Mouse (Mus musculus) embryonic facial prominence, embryonic 12.5 days (tissue): ENCODE results near the gene Olfr284. TPM values are rescaled to one million over a fixed set of nuclear protein-coding genes. Genes with fewer than 3 reads are reported as not detected.

ENCODE experiments used
- ATAC-seq: fragments of 200-750 bp; cut with Nextera tagmentation; 2 replicates; pipeline ENCODE4 v1.8.0; 2017; ENCODE audit not compliant: insufficient number of reproducible peaks, insufficient read depth, low FRiP score, low TSS enrichment
- H3K27ac ChIP-seq: fragments of 300-500 bp; sonication (generic); 2 replicates; pipeline ENCODE4 v1.5.1; 2016; ENCODE audit warnings: mild to moderate bottlenecking
- H3K27me3 ChIP-seq: fragments of 300-500 bp; sonication (generic); 2 replicates; pipeline ENCODE4 v1.6.1; 2016; ENCODE audit warnings: mild to moderate bottlenecking, moderate library complexity
- H3K36me3 ChIP-seq: fragments of 300-500 bp; sonication (generic); 2 replicates; pipeline ENCODE4 v1.6.1; 2016; ENCODE audit warnings: mild to moderate bottlenecking
- H3K4me1 ChIP-seq: fragments of 300-500 bp; sonication (generic); 2 replicates; pipeline ENCODE4 v1.6.1; 2016
- H3K4me2 ChIP-seq: fragments of 300-500 bp; sonication (generic); replicated peaks from 2 replicates; pipeline ENCODE4 v1.6.1; 2016; ENCODE audit warnings: mild to moderate bottlenecking, moderate library complexity
- H3K4me3 ChIP-seq: fragments of 300-500 bp; sonication (generic); 2 replicates; pipeline ENCODE4 v1.5.1; 2016; ENCODE audit warnings: mild to moderate bottlenecking
- H3K9ac ChIP-seq: fragments of 300-500 bp; sonication (generic); 2 replicates; pipeline ENCODE4 v1.6.1; 2016; ENCODE audit warnings: mild to moderate bottlenecking, moderate library complexity
- H3K9me3 ChIP-seq: fragments of 300-500 bp; sonication (generic); 2 replicates; pipeline ENCODE4 v1.6.1; 2016; ENCODE audit warnings: mild to moderate bottlenecking, moderate library complexity
- WGBS: fragments of 180-500 bp; shearing (Covaris S2); methylation state at CpG from one replicate; pipeline ENCODE4 v1.1.7; 2016; 5-methylcytosine and 5-hydroxymethylcytosine counted together
- polyA plus RNA-seq: library from polyadenylated mRNA; unstranded; fragments of >200 nt; fragmentation: Nextera tagmentation; extraction: Ambion mirVana; gene quantifications from 2 replicates; pipeline ENCODE4 v1.2.1, GENCODE M21; 2016

Gene Olfr284
- not detected in 2 replicates for polyA plus RNA-seq

DNA sequence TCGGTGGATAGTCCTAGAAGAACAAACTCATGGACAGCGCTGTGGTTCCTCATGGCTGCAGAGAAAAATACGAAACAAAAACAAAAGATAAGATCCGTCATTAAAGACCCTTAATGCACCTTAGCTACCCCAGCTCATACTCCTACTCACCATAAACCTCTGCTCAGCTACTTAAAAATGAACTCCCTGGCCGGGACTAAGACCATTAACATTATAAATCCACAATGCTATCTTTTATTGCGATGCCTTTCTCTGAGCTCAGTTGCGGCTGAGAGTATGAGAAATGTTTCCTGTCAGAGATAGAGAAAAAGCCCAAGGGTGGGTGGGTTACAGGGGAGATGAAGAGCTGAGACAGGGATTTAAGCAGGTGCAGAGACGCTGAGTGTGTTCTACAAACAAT is at the start of gene Olfr284:
Gene Olfr284, minus strand, starts transcription at position 101 of the 400 bp plus-strand sequence.
- Histone ChIP-seq H3K27ac (no peak within 1 kb of the TSS), H3K9ac (no peak within 1 kb of the TSS), H3K4me1 (no peaks in the 10 kb centered on the region), H3K4me2 (no peak within 1 kb of the TSS), H3K4me3 (no peak within 1 kb of the TSS), H3K36me3 (no peaks in the 10 kb centered on the region), H3K27me3 (no peaks in the 10 kb centered on the region), H3K9me3 (no peaks in the 10 kb centered on the region)
- 87% methylated on average over 8 of the region's 8 CpGs for WGBS
- ATAC-seq, result no peak

DNA sequence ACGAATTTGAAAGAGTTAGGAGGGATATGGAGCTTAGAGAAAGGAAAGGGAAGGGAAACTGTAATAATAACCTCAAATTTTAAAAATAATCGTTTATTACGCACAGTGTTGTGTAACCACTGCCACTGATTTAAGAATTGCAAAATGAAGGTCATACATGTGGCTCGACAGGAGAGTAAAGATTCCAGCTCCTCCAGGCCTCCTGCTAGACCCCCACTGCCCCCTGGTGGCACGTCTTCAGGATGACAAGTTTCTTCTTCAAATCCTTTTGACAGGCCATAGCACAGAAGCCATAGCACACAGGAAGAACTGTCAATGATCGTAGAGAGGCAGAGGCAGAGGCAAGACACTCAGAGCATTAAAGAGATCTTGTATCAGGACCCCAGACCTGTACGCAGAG is 49.0 kb upstream of the Olfr284 start:
- Histone ChIP-seq H3K9me3 (no peaks in the 10 kb centered on the region), H3K4me1 (no peaks in the 10 kb centered on the region), H3K4me3 (no peak overlapping the region), H3K27me3 (no peaks in the 10 kb centered on the region; the same call in 1 of the 2 replicates), H3K9ac (no peak overlapping the region), H3K4me2 (no peak overlapping the region), H3K27ac (no peak overlapping the region), H3K36me3 (no peaks in the 10 kb centered on the region)
- no peak for ATAC-seq
- 37% methylated on average over 7 of the region's 7 CpGs for WGBS

DNA sequence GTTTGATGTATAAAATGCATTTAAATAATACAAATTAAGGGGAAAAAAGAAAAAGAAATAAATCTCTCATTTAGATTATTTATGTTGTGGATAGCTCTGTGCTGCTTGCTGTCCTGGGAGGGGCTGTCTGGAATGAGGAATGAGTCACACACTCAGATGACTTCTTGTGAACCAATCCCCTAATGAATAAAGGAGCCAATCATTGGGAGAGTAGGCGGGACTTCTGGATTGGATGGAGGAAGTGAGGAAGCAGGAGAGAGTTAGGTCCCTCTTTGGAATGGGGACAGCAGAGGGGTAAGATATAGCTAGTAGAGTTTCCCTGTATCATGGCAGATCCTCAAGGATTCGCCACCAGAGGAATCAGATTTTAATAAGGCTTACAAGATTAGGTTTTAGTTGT is 46.8 kb upstream of the Olfr284 start:
- WGBS, result 74% methylated on average over 2 of the region's 2 CpGs
- Histone ChIP-seq H3K9ac (no peak overlapping the region), H3K4me3 (no peak overlapping the region), H3K4me1 (no peaks in the 10 kb centered on the region), H3K27me3 (no peaks in the 10 kb centered on the region; the same call in 1 of the 2 replicates), H3K36me3 (no peaks in the 10 kb centered on the region), H3K4me2 (no peak overlapping the region), H3K27ac (no peak overlapping the region), H3K9me3 (no peaks in the 10 kb centered on the region)
- no peak for ATAC-seq

- Histone ChIP-seq H3K27me3 (no peaks in the 10 kb centered on the region), H3K4me2 (no peak within 1 kb of the TSS), H3K36me3 (no peaks in the 10 kb centered on the region), H3K9me3 (no peaks in the 10 kb centered on the region), H3K4me3 (no peak within 1 kb of the TSS), H3K9ac (no peak within 1 kb of the TSS), H3K27ac (no peak within 1 kb of the TSS), H3K4me1 (no peaks in the 10 kb centered on the region)
- 84% methylated on average over 6 of the region's 6 CpGs for WGBS
- no peak for ATAC-seq
Measured at GRCm38 (mm10) chr15:98380846-98381245, 40.1 kb upstream of the Olfr284 start, which contains the start of gene Olfr283. Gene Olfr283 (minus strand): TSS chr15:98380946.

DNA sequence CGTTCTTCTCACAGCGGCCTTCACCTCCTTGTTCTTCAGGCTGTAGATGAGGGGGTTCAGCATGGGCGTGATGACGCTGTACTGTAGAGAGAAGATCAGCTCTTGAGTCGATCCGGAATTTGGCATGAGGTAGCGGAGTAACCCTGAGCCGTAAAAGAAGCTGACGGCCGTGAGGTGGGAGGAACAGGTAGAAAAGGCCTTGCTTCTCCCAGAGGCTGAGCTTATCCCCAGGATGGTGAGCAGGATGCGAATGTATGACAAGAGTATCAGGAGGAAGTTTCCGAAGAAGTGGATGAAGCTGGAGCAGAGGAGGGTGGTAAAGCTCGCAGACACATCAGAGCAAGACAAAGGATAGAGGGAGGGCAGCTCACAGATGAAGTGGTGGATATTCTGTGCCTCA is 37.4 kb upstream of the Olfr284 start:
- Histone ChIP-seq H3K9ac (no peak overlapping the region), H3K36me3 (no peaks in the 10 kb centered on the region), H3K4me1 (no peaks in the 10 kb centered on the region), H3K27ac (no peak overlapping the region), H3K4me2 (no peak overlapping the region), H3K4me3 (no peak overlapping the region), H3K9me3 (no peaks in the 10 kb centered on the region), H3K27me3 (no peaks in the 10 kb centered on the region)
- no peak for ATAC-seq
- WGBS, result 91% methylated on average over 13 of the region's 13 CpGs

DNA sequence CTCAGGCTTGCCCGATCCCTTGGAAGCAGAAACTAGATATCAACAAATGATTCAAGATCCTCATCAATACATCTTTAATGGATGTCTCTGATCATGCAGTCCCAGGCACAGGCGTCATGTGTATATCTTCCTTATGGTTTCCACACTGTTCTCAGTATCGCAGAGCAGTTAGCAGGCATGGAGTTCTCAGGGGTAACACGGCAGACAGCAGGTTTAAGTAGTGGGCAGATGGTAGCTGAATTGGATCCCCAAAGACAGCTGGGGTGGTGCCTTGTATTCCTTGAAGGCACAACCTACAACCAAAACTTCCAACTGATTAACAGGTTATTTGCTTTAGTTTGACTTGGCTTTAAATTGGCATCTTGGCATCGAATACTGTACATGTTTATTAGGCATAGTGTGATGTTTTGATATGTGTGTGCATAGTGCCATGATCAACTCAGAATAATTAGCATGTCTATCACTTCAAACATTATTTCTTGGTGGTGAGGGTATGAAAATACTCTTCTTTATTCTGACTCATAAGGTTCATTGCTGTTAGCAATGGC is 23.5 kb downstream of the Olfr284 start, which contains the start of gene Olfr285:
Gene Olfr285, minus strand, starts transcription at position 177 of the 548 bp plus-strand sequence.
- Histone ChIP-seq H3K9me3 (no peaks in the 10 kb centered on the region), H3K4me1 (no peaks in the 10 kb centered on the region), H3K36me3 (no peaks in the 10 kb centered on the region), H3K9ac (no peak within 1 kb of the TSS), H3K4me3 (no peak within 1 kb of the TSS), H3K4me2 (no peak within 1 kb of the TSS), H3K27me3 (no peaks in the 10 kb centered on the region), H3K27ac (no peak within 1 kb of the TSS)
- no peak for ATAC-seq
- WGBS, result 89% methylated on average over 5 of the region's 5 CpGs

DNA sequence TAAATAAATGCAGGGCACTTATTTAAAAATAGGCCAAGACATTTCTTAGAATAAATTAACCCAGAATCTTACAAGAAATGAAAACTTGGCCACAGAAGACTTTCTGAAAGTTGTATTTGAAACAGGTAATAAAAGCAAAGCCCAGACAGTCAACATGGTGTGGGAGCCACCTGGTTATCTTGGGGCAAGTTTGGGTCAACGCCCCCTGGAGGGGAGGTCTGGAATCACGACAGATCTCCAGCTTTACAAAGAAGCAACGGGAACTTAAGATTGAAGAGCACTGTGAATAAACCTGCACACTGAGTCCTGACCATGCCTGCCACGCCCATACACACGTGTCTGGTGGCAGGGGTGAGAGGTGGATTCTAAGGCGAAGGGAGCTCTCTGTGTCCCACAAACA is 25.1 kb downstream of the Olfr284 start:
- Histone ChIP-seq H3K9me3 (no peaks in the 10 kb centered on the region), H3K9ac (no peak overlapping the region), H3K27me3 (no peaks in the 10 kb centered on the region), H3K36me3 (no peaks in the 10 kb centered on the region), H3K4me1 (no peaks in the 10 kb centered on the region), H3K4me2 (no peak overlapping the region), H3K4me3 (no peak overlapping the region), H3K27ac (no peak overlapping the region)
- no peak for ATAC-seq
- 45% methylated on average over 6 of the region's 6 CpGs for WGBS

GRCm38 (mm10) chr15:98295628-98296551 is 44.9 kb downstream of the Olfr284 start, which contains the start of gene Zfp641:
Gene Zfp641 (minus strand): TSS chr15:98296161.
- Histone ChIP-seq H3K9me3 (no peaks in the 10 kb centered on the region), H3K36me3 (no peaks in the 10 kb centered on the region), H3K4me2 (peak within 1 kb of the TSS; percentile 99), H3K27me3 (peaks cover 5% of the 10 kb centered on the region; the same call in 1 of the 2 replicates), H3K4me3 (peak within 1 kb of the TSS; percentile 66), H3K9ac (peak within 1 kb of the TSS; percentile 71), H3K27ac (no peak within 1 kb of the TSS), H3K4me1 (no peaks in the 10 kb centered on the region)
- ATAC-seq, result no peak
- WGBS, result 2% methylated on average over 56 of the region's 60 CpGs

DNA sequence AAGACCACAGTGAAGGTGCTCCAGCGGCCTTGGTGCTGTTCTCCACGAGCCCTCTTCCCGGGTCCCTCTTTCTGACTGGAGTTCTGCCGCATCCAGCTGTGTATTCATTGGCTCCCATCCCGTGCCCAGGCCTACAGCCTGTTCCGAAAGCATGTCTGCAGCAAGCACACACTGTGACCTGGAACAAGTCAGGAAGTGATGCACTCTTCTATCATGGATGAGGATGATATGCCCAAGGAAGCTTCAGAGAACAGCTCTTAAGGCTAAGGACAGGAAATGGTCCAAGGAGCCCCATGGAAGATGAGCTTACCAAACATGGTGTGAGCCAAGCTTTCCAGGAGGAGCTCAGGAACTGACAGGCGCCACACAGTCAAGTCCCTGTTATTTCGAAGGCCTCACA is 47.1 kb downstream of the Olfr284 start:
- Histone ChIP-seq H3K4me2 (no peak overlapping the region), H3K9me3 (no peaks in the 10 kb centered on the region), H3K27ac (no peak overlapping the region), H3K4me1 (no peaks in the 10 kb centered on the region), H3K4me3 (no peak overlapping the region), H3K9ac (no peak overlapping the region), H3K36me3 (no peaks in the 10 kb centered on the region), H3K27me3 (peaks cover 5% of the 10 kb centered on the region; the same call in 1 of the 2 replicates)
- no peak for ATAC-seq
- WGBS, result 92% methylated on average over 8 of the region's 8 CpGs

Other genes with a start within 250 kb of the Olfr284 start
- gene Pfkm, start 248.4 kb downstream of the Olfr284 start, polyA plus RNA-seq, result 49.6 and 50.5 TPM in 2 replicates
- gene Senp1, start 247.2 kb downstream of the Olfr284 start, polyA plus RNA-seq, result 41.8 and 45.6 TPM in 2 replicates
- 46.4 and 47.2 TPM in 2 replicates for gene Asb8, start 175.4 kb downstream of the Olfr284 start, polyA plus RNA-seq
- 2.0 and 2.4 TPM in 2 replicates for gene Ccdc184, start 173.8 kb downstream of the Olfr284 start, polyA plus RNA-seq
- gene Olfr288, start 145.4 kb downstream of the Olfr284 start, polyA plus RNA-seq, result not detected in 2 replicates
- not detected in 2 replicates for gene Gm44579, start 120.0 kb downstream of the Olfr284 start, polyA plus RNA-seq
- gene Olfr287, start 119.9 kb downstream of the Olfr284 start, polyA plus RNA-seq, result not detected in 2 replicates
- gene Olfr286, start 106.5 kb downstream of the Olfr284 start, polyA plus RNA-seq, result not detected in 2 replicates
- not detected in 2 replicates for gene H1fnt, start 83.7 kb downstream of the Olfr284 start, polyA plus RNA-seq
- 1.0 and 1.2 TPM in 2 replicates for gene Zfp641, start 44.8 kb downstream of the Olfr284 start, polyA plus RNA-seq
- gene Olfr285, start 23.6 kb downstream of the Olfr284 start, polyA plus RNA-seq, result not detected in 2 replicates
- gene Olfr283, start 40.0 kb upstream of the Olfr284 start, polyA plus RNA-seq, result 0.10 TPM in 1 of 2 replicates, not detected in the other
- gene Olfr282, start 90.2 kb upstream of the Olfr284 start, polyA plus RNA-seq, result not detected in 2 replicates
- gene Olfr281, start 111.6 kb upstream of the Olfr284 start, polyA plus RNA-seq, result 0.05 TPM in 1 of 2 replicates, not detected in the other
- gene OR5BS1P, start 128.9 kb upstream of the Olfr284 start, polyA plus RNA-seq, result not detected in 2 replicates
- gene Lalba, start 141.7 kb upstream of the Olfr284 start, polyA plus RNA-seq, result not detected in 2 replicates
- 0.12 TPM in 1 of 2 replicates, not detected in the other for gene Olfr279, start 151.4 kb upstream of the Olfr284 start, polyA plus RNA-seq
- gene Kansl2, start 193.3 kb upstream of the Olfr284 start, polyA plus RNA-seq, result 175 and 177 TPM in 2 replicates
- 58.0 and 58.9 TPM in 2 replicates for gene Ccnt1, start 229.9 kb upstream of the Olfr284 start, polyA plus RNA-seq
- not detected in 2 replicates for gene 4930415O20Rik, start 230.0 kb upstream of the Olfr284 start, polyA plus RNA-seq